Mouse (Mus musculus): Measurements from ENCODE around the gene Grik4.

DNA sequence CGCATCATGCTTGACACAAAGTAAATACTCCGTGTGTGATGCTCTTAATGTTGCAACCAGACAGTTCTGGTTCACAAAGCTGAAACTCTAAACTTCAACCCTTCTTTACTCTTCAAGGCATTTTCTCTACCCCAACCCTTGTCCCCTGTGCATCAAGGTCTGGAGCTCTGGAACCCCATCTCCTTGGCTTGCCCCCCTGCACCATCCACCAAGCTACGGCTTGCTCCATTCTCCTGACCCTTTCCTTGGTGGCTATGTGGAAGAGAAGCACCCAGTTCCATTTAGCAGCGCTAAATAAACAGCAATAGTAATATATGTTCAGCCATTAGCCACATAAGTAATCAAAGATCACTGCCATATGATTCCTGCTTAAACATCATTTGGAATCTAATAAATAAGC lies 150.3 kb downstream of the Grik4 start:
- TF ChIP-seq EP300 (IDR thresholded peaks at IDR 0.05; ENCODE audit: low read length) (no peak), CTCF (conservative IDR thresholded peaks at IDR 0.05 in 1 of 2, IDR thresholded peaks at IDR 0.05 in 1 of 2; ENCODE audit: low read depth in 2 of 2, low read length in 2 of 2) (no peak), ZC3H11A (IDR thresholded peaks at IDR 0.05; ENCODE audit: low read depth, low read length) (no peak)

All from CH12.LX (cell line).